Mouse (Mus musculus): Measurements from ENCODE around the gene F2rl1. TPM values are rescaled to one million over a fixed set of nuclear protein-coding genes. Genes with fewer than 3 reads are reported as not detected.

F2rl1 gene
- polyA plus RNA-seq, 1 experiment from 2014 or later: 0.85 TPM

GRCm38 (mm10) chr13:95521029-95521428, 4.0 kb downstream of the F2rl1 start:
- H3K9ac ChIP-seq (ENCODE audit: low read length): no peak overlapping the region
- no peak overlapping the region for H3K4me2 ChIP-seq (ENCODE audit: low read length)
- H3K9me3 ChIP-seq (ENCODE audit: control insufficient read depth, low read length): no peaks in the 10 kb centered on the region
- H3K4me1 ChIP-seq (ENCODE audit: control insufficient read depth in 2 of 2, insufficient read depth in 2 of 2, low read length in 2 of 2): peaks cover 11 to 13% of the 10 kb centered on the region in 2 experiments; a peak in 2 of 4 replicates
- H3K27ac ChIP-seq (replicated peaks in 1 of 2; ENCODE audit: control insufficient read depth in 1 of 2, insufficient read depth in 1 of 2, low read depth in 2 of 2, low read length in 2 of 2): no peak overlapping the region
- 71% methylated on average over 6 of the region's 6 CpGs for whole genome bisulfite sequencing
- ATAC-seq (ENCODE audit: insufficient number of reproducible peaks, insufficient read depth, low FRiP score, low read depth): no peak
- no peaks in the 10 kb centered on the region for H3K36me3 ChIP-seq (ENCODE audit: control insufficient read depth, insufficient read depth, low read length)
- H3K4me3 ChIP-seq (ENCODE audit: control insufficient read depth in 1 of 2, insufficient read depth in 1 of 2, low read depth in 1 of 2, low read length in 2 of 2): no peak overlapping the region
- H3K27me3 ChIP-seq (ENCODE audit: control insufficient read depth, insufficient read depth, low read length): peaks cover 16% of the 10 kb centered on the region; the same call in 1 of the 2 replicates

GRCm38 (mm10) chr13:95514756-95515155, 10.3 kb downstream of the F2rl1 start:
- Histone ChIP-seq H3K36me3 (ENCODE audit: control insufficient read depth, insufficient read depth, low read length) (no peaks in the 10 kb centered on the region), H3K4me3 (ENCODE audit: control insufficient read depth in 1 of 2, insufficient read depth in 1 of 2, low read depth in 1 of 2, low read length in 2 of 2) (no peak overlapping the region), H3K27ac (replicated peaks in 1 of 2; ENCODE audit: control insufficient read depth in 1 of 2, insufficient read depth in 1 of 2, low read depth in 2 of 2, low read length in 2 of 2) (no peak overlapping the region), H3K4me2 (ENCODE audit: low read length) (no peak overlapping the region), H3K4me1 (ENCODE audit: control insufficient read depth in 2 of 2, insufficient read depth in 2 of 2, low read length in 2 of 2) (no peaks in the 10 kb centered on the region), H3K27me3 (ENCODE audit: control insufficient read depth, insufficient read depth, low read length) (no peaks in the 10 kb centered on the region), H3K9ac (ENCODE audit: low read length) (no peak overlapping the region), H3K9me3 (ENCODE audit: control insufficient read depth, low read length) (no peaks in the 10 kb centered on the region)
- 49% methylated on average over 4 of the region's 4 CpGs for WGBS
- no peak for ATAC-seq (ENCODE audit: insufficient number of reproducible peaks, insufficient read depth, low FRiP score, low read depth)

GRCm38 (mm10) chr13:95510054-95510453, 15.0 kb downstream of the F2rl1 start:
- H3K4me3 ChIP-seq (ENCODE audit: control insufficient read depth in 1 of 2, insufficient read depth in 1 of 2, low read depth in 1 of 2, low read length in 2 of 2): no peak overlapping the region
- WGBS: 86% methylated on average over 5 of the region's 5 CpGs
- no peaks in the 10 kb centered on the region for H3K4me1 ChIP-seq (ENCODE audit: control insufficient read depth in 2 of 2, insufficient read depth in 2 of 2, low read length in 2 of 2)
- no peak overlapping the region for H3K27ac ChIP-seq (replicated peaks in 1 of 2; ENCODE audit: control insufficient read depth in 1 of 2, insufficient read depth in 1 of 2, low read depth in 2 of 2, low read length in 2 of 2)
- H3K27me3 ChIP-seq (ENCODE audit: control insufficient read depth, insufficient read depth, low read length): no peaks in the 10 kb centered on the region
- H3K9me3 ChIP-seq (ENCODE audit: control insufficient read depth, low read length): no peaks in the 10 kb centered on the region
- no peak overlapping the region for H3K4me2 ChIP-seq (ENCODE audit: low read length)
- no peak overlapping the region for H3K9ac ChIP-seq (ENCODE audit: low read length)
- H3K36me3 ChIP-seq (ENCODE audit: control insufficient read depth, insufficient read depth, low read length): no peaks in the 10 kb centered on the region
- ATAC-seq (ENCODE audit: insufficient number of reproducible peaks, insufficient read depth, low FRiP score, low read depth): no peak

- no peak overlapping the region for H3K4me2 ChIP-seq (ENCODE audit: low read length)
- H3K9me3 ChIP-seq (ENCODE audit: control insufficient read depth, low read length): no peaks in the 10 kb centered on the region
- H3K4me1 ChIP-seq (ENCODE audit: control insufficient read depth in 2 of 2, insufficient read depth in 2 of 2, low read length in 2 of 2): no peaks in the 10 kb centered on the region
- H3K36me3 ChIP-seq (ENCODE audit: control insufficient read depth, insufficient read depth, low read length): no peaks in the 10 kb centered on the region
- H3K27ac ChIP-seq (replicated peaks in 1 of 2; ENCODE audit: control insufficient read depth in 1 of 2, insufficient read depth in 1 of 2, low read depth in 2 of 2, low read length in 2 of 2): no peak overlapping the region
- H3K4me3 ChIP-seq (ENCODE audit: control insufficient read depth in 1 of 2, insufficient read depth in 1 of 2, low read depth in 1 of 2, low read length in 2 of 2): no peak overlapping the region
- ATAC-seq (ENCODE audit: insufficient number of reproducible peaks, insufficient read depth, low FRiP score, low read depth): no peak
- no peak overlapping the region for H3K9ac ChIP-seq (ENCODE audit: low read length)
- H3K27me3 ChIP-seq (ENCODE audit: control insufficient read depth, insufficient read depth, low read length): no peaks in the 10 kb centered on the region
- WGBS: 80% methylated on average over 8 of the region's 8 CpGs
Observed at GRCm38 (mm10) chr13:95503279-95503917, 21.6 kb downstream of the F2rl1 start.

- no peaks in the 10 kb centered on the region for H3K36me3 ChIP-seq (ENCODE audit: control insufficient read depth, insufficient read depth, low read length)
Observed at GRCm38 (mm10) chr13:95496601-95497000, 28.4 kb downstream of the F2rl1 start.

GRCm38 (mm10) chr13:95494812-95495211, 30.2 kb downstream of the F2rl1 start:
- H3K27ac ChIP-seq (replicated peaks in 1 of 2; ENCODE audit: control insufficient read depth in 1 of 2, insufficient read depth in 1 of 2, low read depth in 2 of 2, low read length in 2 of 2): no peak overlapping the region
- no peaks in the 10 kb centered on the region for H3K9me3 ChIP-seq (ENCODE audit: control insufficient read depth, low read length)
- H3K36me3 ChIP-seq (ENCODE audit: control insufficient read depth, insufficient read depth, low read length): no peaks in the 10 kb centered on the region
- H3K4me3 ChIP-seq (ENCODE audit: control insufficient read depth in 1 of 2, insufficient read depth in 1 of 2, low read depth in 1 of 2, low read length in 2 of 2): no peak overlapping the region
- peaks cover 17 to 18% of the 10 kb centered on the region in 2 experiments for H3K4me1 ChIP-seq (ENCODE audit: control insufficient read depth in 2 of 2, insufficient read depth in 2 of 2, low read length in 2 of 2)
- no peaks in the 10 kb centered on the region for H3K27me3 ChIP-seq (ENCODE audit: control insufficient read depth, insufficient read depth, low read length)
- 65% methylated on average over 8 of the region's 8 CpGs for WGBS
- ATAC-seq (ENCODE audit: insufficient number of reproducible peaks, insufficient read depth, low FRiP score, low read depth): no peak
- no peak overlapping the region for H3K4me2 ChIP-seq (ENCODE audit: low read length)
- H3K9ac ChIP-seq (ENCODE audit: low read length): no peak overlapping the region

More at GRCm38 (mm10) chr13:95496601-95497000, 28.4 kb downstream of the F2rl1 start:
- H3K4me3 ChIP-seq (ENCODE audit: control insufficient read depth in 1 of 2, insufficient read depth in 1 of 2, low read depth in 1 of 2, low read length in 2 of 2): no peak overlapping the region
- H3K27ac ChIP-seq (replicated peaks in 1 of 2; ENCODE audit: control insufficient read depth in 1 of 2, insufficient read depth in 1 of 2, low read depth in 2 of 2, low read length in 2 of 2): no peak overlapping the region
- H3K4me1 ChIP-seq (ENCODE audit: control insufficient read depth in 2 of 2, insufficient read depth in 2 of 2, low read length in 2 of 2): peaks cover 17% of the 10 kb centered on the region in 2 experiments
- no peaks in the 10 kb centered on the region for H3K9me3 ChIP-seq (ENCODE audit: control insufficient read depth, low read length)
- 89% methylated on average over 3 of the region's 3 CpGs for WGBS
- no peak for ATAC-seq (ENCODE audit: insufficient number of reproducible peaks, insufficient read depth, low FRiP score, low read depth)
- H3K4me2 ChIP-seq (ENCODE audit: low read length): no peak overlapping the region
- no peak overlapping the region for H3K9ac ChIP-seq (ENCODE audit: low read length)
- no peaks in the 10 kb centered on the region for H3K27me3 ChIP-seq (ENCODE audit: control insufficient read depth, insufficient read depth, low read length)

- H3K9ac ChIP-seq (ENCODE audit: low read length): no peak overlapping the region
- peaks cover 17 to 18% of the 10 kb centered on the region in 2 experiments for H3K4me1 ChIP-seq (ENCODE audit: control insufficient read depth in 2 of 2, insufficient read depth in 2 of 2, low read length in 2 of 2)
- no peaks in the 10 kb centered on the region for H3K36me3 ChIP-seq (ENCODE audit: control insufficient read depth, insufficient read depth, low read length)
- no peak overlapping the region for H3K4me2 ChIP-seq (ENCODE audit: low read length)
- WGBS: 58% methylated on average over 5 of the region's 5 CpGs
- no peak overlapping the region for H3K27ac ChIP-seq (replicated peaks in 1 of 2; ENCODE audit: control insufficient read depth in 1 of 2, insufficient read depth in 1 of 2, low read depth in 2 of 2, low read length in 2 of 2)
- H3K9me3 ChIP-seq (ENCODE audit: control insufficient read depth, low read length): no peaks in the 10 kb centered on the region
- H3K4me3 ChIP-seq (ENCODE audit: control insufficient read depth in 1 of 2, insufficient read depth in 1 of 2, low read depth in 1 of 2, low read length in 2 of 2): no peak overlapping the region
- H3K27me3 ChIP-seq (ENCODE audit: control insufficient read depth, insufficient read depth, low read length): no peaks in the 10 kb centered on the region
- ATAC-seq (ENCODE audit: insufficient number of reproducible peaks, insufficient read depth, low FRiP score, low read depth): no peak
Observed at GRCm38 (mm10) chr13:95493296-95493695, 31.7 kb downstream of the F2rl1 start.

- ATAC-seq (ENCODE audit: insufficient number of reproducible peaks, insufficient read depth, low FRiP score, low read depth): no peak
- Histone ChIP-seq H3K36me3 (ENCODE audit: control insufficient read depth, insufficient read depth, low read length) (no peaks in the 10 kb centered on the region), H3K4me1 (ENCODE audit: control insufficient read depth in 2 of 2, insufficient read depth in 2 of 2, low read length in 2 of 2) (peaks cover 17 to 18% of the 10 kb centered on the region in 2 experiments), H3K9me3 (ENCODE audit: control insufficient read depth, low read length) (no peaks in the 10 kb centered on the region), H3K9ac (ENCODE audit: low read length) (no peak overlapping the region), H3K4me2 (ENCODE audit: low read length) (no peak overlapping the region), H3K27ac (replicated peaks in 1 of 2; ENCODE audit: control insufficient read depth in 1 of 2, insufficient read depth in 1 of 2, low read depth in 2 of 2, low read length in 2 of 2) (no peak overlapping the region), H3K4me3 (ENCODE audit: control insufficient read depth in 1 of 2, insufficient read depth in 1 of 2, low read depth in 1 of 2, low read length in 2 of 2) (no peak overlapping the region), H3K27me3 (ENCODE audit: control insufficient read depth, insufficient read depth, low read length) (no peaks in the 10 kb centered on the region)
- WGBS: 57% methylated on average over 11 of the region's 11 CpGs
Observed at GRCm38 (mm10) chr13:95491327-95491726, 33.7 kb downstream of the F2rl1 start.
